Mouse (Mus musculus) naive thymus-derived CD4-positive, alpha-beta T cell, adult 2 months (primary cell): ENCODE results near the gene Nhlrc3.

Source experiments
- DNase-seq: peaks from one replicate; pipeline ENCODE4 v3.0.0-alpha.2; 2011; ENCODE audit warnings: low read depth

Nhlrc3 gene

DNA sequence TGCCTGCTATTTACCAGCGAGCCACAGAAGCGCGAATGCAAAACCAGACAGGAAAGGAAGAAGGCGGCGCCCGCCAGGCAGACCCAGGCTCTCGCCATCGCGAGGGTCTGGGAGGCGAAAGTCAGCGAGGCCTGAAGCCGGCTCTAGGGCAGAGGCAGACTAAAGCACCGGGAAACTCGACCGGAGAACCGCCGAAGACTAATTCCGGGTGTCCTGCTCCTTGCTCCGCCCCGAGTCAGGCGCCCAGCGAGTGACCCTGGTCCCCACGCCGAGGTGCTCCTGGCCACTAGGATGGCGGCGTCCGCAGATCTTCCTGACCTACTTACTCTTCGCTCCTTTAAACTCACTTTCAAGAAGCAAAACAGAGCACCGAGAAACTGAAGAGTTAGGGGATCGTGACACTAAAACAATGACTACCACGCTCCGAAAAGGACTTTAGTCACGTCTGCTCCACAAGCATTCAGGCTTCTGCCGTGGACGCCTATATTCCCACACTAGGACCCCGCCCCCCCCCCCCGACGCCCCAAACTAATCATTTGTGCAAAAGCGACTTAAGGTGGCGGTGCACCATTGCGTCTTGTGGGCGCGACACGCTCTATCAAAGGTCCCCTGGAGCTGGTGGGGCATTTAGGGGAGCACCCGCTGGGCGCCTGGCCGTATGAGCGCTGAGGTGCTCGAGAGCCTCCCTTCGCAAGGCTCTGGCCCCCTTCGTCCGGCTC lies at the start of gene Nhlrc3, which contains the start of gene Proser1:
Nhlrc3 (minus strand) TSS at position 287 of the 719 bp plus-strand sequence.
Proser1 (plus strand) TSS at position 621 of the 719 bp plus-strand sequence.
- DNase-seq = peak; percentile 93

DNA sequence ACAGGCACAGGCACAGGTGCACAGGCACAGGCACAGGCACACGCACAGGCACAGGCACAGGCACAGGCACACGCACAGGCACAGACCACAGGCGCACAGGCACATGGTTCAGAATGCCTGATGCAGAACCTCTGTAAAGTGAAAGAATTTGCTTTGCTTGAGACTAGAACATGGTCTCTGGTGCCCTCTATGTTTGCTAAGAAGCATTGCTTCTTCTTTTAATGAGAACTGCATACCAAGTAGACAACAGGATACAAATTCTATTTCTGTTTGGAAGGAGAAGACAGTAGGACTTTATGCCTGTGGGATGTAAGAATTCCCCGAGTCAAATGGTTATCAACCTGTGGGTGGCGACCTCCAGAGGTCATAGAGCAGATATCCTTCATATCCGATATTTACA lies 39.3 kb upstream of the Nhlrc3 start:
- peak; percentile 6 for DNase-seq

DNA sequence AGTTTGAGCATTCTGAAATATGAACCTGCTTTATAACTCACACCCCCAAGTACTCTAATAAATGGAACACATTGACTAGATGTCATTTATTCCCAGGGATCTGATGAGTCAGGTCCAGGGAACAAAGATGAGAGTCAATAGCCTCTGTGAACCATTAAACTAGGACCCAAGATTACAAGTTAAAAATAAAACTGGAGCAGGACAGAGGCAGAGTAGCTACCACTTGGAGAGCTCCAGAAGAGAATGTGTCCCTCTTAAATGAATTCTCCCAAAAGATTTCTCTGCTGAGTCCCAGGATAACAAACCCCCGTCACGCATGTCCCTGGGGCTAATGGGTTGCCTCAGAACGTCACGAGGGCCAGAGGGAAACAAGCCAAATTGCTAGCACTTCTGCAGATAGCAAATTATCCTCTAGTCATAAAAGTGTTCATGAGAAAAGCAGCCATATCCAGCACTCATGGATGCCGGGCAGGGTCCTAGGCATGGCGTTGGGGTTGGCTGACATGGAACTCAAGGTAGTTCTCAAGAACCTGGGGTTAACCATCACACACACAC lies 35.3 kb upstream of the Nhlrc3 start:
- DNase-seq = no peak

DNA sequence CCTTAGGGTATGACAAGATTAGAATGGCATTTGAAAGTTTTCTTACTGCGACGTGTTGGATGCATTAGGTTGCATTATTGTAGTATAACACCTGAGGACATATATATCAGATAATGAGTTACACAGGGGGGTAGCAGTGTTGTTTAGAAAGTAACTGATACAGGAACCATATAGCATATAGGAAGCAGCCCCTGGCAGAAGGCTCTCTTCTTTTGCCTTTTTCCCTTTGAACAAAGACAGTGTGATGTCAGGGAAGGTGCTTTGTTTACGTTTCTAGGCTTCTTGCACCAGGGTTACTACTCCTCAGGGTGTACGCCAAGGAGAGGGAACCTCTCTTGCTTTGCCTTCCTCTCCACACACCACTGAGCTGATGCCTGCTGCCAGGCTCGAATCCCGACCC lies 25.2 kb upstream of the Nhlrc3 start, which contains the start of gene Stoml3:
Stoml3 (plus strand) TSS at position 301 of the 400 bp plus-strand sequence.
- DNase-seq = no peak

DNA sequence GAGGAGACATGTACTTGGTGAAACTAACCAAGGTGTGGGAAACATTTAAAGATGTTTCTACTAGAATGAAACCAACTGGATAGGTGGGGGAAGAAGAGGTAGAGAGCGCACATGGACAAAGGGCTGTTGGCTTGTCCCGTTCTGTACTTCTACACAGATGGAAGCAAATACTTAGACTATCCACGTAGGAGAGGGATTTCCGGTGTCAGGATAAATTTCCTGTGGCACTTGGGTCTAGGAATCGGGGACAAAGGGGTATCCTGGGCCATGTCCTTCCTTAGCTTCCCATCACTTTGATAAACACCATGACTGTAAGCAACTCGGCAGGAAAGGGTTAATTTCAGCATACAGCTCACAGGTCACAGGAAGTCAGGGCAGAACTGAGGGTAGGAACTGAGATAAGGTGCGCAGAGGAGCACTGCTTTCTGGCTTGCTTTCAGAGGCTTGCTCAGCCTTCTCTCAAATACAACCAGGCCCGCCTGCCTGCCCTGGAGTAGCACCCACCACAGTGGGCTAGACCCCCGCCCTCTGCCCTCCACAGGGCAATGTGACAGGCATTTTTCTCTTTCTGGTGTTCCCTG lies 24.0 kb upstream of the Nhlrc3 start:
- DNase-seq = no peak

DNA sequence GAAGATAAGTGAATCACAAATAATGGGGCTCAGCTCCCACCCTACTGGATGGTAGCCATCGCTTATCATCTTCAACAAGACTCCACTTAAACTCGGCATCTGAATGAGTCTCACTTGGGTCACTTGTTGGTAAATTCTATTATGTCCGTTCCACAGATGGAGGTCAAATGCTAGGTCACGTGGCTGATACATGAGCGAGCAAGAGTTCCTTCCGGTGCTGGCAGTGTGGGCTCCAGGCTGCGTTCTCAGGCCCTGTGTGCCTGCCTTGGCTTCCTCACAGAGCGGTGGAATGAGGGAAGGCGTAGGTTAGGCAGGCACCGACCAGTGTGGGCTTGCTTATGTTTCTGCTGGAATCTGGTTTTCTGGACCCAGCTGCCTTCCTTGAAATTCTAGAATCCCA lies 23.4 kb upstream of the Nhlrc3 start:
- no peak for DNase-seq

DNA sequence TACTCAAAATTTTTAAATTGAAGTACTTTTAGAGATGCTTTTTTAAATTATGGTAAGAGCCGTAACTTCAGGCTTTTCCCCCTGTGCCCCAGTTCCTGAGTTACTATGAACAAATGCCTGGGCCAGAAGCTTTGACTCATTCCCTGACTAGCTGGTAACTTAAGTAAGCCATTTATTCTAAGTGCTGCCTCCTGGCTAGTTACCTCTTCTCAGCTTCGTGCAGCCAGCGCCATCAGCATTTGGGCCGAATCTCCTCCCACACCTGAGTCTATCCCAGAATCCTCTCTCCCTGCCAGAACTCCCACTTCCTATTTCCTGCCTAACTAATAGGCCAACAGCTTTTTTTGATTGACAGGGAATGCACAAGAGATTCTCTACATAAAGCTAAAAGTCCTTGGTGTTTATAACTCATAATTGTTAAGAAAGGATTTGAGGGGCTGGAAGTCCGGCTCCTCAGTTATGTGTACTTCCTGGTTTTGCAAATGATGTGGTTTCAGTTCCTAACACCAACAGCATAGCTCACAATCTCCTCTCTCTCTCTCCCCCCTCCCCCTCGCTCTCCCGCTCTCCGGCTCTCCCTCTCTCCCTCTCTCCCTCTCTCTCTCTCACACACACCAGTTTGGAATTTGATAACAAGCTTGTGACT lies 20.4 kb upstream of the Nhlrc3 start:
- no peak for DNase-seq

DNA sequence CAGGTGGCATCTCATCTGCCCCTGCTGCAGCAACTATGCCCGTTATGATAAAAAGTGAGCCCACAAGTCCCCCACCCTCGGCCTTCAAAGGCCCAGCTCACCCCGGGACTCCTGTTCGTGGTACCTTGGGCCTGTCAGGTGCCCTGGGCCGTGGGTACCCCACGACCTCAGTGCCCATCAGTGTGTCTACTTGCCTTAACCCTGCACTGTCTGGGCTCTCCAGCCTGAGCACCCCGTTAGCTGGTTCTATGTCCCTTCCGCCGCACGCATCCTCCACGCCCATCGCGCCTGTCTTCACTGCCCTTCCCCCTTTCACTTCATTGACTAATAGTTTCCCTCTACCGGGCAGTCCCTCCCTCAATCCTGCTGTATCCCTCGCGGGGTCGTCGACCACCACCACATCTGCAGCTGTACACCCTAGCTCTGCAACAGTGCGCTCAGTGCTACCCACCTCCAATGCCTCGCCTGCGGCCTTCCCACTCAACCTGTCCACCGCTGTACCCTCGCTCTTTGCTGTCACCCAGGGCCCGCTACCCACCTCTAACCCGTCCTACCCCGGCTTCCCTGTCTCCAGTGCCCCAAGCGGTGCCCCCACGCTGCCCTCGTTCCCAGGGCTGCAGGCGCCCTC lies 15.4 kb upstream of the Nhlrc3 start:
- DNase-seq = no peak

DNA sequence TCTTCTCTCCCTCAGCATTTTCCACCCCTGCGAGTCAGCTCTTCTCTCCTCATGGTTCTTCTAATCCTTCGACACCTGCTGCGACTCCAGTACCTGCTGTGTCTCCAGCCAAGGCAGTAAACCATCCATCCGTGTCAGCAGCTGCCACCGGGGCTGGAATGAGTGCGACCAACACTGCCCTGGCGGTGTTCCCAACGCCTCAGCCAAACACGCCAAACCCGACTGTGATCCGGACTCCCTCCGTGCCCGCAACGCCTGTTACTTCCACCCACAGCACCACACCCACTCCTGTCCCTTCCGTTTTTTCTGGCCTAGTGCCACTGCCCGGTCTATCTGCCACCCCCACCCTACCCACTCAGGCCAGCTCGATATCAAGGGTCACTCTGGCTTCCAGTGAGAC lies 14.3 kb upstream of the Nhlrc3 start:
- no peak for DNase-seq

DNA sequence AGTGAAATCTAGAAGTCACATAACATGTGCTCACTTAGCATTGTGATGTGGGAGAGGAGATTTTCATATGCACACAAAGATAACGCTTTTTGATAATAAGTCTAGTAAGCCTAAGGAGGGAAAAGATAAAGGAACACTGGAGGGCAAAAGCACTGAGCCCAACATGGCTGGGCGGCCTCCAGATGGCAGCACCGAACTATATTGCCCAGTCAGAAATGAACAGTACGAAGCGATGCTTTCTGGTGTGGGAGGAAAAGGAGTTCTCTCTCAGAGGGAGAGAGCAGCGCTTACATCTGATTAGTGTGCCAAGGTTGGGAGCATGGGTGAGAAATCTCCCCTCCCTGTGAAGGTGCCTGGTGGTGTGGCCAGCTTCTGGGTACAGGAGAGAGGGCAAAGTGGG lies 12.8 kb upstream of the Nhlrc3 start:
- DNase-seq = peak; percentile 12

DNA sequence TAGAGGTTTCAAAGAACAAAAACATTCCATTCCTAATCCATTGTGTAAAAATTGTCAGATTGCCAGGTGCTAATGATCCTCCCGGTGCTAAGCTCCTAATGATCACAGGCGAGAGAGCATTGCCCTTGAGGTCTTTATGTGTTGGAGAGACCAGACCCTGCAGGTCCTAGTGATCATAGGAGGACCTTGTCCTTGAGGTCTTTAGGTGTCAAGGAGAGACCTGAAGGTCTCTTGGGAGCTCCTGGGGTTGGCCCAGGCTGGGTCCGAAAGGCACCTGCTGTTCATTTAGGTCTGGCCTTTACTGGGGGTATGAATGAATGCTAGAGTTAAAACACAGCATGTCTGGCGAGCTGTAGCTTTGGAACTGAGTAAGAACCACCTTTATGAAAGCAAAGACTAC lies 11.0 kb upstream of the Nhlrc3 start:
- DNase-seq = no peak

DNA sequence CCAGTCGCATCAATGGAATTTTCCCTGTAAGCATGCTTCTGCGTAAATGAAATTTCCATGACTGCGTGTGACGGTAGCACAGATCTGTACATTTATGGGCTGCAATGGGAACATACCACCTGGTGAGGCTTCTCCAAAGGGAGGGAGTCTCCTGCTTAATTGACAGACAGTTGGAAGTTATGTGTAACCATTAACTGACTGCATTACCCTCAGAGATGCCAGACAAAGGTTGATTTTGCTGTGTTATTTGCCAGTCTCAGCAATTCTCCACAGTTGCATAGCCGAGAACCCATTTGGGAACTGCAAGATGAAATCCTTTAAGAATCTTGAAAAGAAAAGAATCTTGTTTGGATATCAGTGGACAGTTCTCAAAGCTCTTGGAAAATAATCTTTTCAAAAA lies 8.9 kb upstream of the Nhlrc3 start:
- DNase-seq = no peak

DNA sequence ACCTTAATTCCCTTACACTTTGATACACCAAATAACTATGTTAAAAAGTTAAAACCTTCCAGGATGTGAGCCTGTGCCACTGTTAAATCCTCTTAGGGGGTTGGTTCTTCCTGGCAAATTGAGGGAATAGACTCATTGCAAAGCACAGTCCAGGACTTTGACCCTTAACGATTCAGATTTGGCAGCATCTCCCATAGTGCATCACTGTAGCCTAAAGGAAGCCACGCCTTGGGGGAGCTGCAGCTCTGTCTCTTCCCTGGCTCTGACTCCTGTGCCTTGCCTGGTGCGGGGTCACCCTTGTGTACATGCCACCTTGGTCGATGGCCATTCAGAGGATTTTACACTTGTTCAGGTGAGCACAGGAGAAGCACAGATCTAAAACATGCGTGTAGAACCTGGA lies 6.5 kb upstream of the Nhlrc3 start:
- no peak for DNase-seq

DNA sequence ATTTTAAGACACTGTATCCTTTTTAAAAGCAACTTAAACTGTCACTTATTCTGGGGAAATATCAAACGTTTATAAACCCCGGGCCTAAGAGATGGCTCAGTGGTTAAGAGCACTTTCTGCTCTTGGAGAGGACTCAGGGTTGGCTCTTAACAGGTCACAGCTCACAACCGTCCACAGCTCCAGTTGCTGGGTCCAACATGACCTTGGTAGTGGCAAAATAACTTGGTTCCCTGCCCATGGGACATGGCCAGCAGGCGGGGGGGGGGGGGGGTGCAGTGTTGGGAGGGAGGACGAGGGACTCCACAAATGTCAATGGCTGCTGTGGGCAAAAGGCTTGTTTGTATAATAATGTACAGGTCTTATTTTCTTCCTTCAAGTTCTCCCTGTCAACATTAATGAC lies 4.2 kb upstream of the Nhlrc3 start:
- DNase-seq = no peak

DNA sequence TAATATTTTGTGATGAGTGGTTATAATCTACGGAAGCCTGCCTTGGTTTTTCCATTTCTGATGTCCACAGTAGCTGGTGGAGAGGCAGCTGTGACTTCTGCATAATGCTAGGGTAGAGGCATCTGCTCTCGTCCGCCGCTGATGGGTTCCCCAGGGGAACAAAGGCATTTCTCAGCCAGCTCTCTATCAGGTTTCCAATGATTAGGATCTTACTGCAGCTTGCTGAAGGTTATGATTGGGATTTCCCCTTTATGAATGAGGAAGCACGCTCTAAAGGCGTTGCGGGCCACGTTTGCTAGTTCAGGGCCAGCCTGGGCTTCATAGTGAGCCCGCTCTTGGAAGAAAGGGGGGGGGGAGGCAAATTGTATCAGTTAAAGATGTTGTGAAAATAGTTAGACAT lies 3.3 kb upstream of the Nhlrc3 start:
- no peak for DNase-seq

DNA sequence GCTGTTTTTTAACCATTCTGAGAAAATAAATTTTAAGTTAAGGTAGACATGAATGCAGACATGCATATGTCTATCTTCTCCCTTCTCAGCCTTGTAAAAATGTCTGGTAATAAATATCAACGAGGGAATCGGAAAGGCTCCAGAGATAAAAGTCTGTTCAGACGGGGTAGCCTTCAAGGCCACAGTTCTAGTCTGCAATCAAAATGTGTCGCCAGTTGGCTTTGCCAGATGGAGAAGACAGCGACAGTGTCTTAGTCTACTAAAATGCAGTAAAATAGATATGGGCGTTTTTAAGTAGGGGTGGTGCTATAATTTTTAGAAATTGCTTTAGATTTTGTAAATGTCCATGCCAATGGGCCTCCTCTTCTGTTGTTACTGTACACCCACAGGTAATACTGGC lies 2.2 kb upstream of the Nhlrc3 start:
- DNase-seq = no peak

DNA sequence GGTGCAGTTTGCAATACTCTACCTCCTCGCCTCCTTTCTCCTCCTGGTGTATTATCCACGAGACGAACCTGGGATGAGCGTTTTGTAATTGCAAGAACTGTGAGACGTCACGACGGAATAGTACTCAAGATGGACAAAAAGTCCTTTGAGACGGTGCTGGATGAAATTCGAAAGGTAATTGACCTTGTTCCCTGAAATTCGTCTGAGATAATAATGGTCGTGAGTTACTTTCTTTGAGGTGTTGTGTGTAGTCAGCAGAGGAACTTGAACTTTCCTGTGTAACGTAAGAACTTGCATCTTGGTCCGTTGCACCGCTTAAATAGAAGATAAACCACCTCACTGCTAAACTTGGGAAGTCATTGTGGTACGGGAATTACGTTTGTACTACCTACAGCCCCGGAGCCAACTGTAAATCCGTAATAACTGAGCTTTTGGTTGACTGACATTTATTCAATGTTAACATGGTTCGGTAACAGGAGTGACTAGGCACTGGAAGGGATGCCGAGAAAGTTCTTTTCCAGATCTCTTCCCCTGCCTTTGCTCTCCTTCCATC lies 1.1 kb upstream of the Nhlrc3 start:
- DNase-seq = peak; percentile 46

DNA sequence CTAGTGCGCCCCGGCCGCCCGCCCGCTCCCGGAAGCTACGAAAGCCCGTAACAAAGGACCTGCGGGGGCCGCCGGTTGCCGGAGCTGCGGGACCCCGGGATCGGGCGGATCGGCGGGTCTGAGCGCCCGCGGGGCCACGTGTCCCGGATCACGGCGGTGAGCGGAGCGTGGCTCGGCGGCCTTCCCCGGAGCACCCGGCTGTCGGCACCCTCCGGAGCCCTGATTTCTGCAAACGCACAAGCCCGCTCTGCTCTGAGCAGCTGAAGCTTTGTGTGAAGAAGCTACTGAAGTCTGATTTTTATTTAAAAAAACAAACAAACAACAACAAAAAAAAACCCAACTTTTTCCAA lies 608 bp upstream of the Nhlrc3 start:
- no peak for DNase-seq

DNA sequence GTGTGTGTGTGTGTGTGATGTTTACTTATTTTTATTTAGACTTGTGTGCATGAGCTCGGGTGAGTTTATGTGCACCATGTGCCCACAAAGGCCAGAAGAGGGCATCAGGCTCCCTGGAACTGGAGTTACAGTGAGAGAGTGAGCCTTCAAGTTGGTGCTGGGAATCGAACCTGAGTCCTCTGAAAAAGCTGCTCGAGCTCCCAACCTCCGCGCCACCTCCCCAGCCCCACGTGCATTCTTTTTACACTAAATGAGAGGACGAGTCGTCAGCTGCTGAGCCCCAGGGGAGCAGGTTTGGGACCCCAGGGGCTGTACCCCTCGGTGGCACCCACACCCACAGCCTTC lies 459 bp downstream of the Nhlrc3 start:
- DNase-seq = peak; percentile 77

DNA sequence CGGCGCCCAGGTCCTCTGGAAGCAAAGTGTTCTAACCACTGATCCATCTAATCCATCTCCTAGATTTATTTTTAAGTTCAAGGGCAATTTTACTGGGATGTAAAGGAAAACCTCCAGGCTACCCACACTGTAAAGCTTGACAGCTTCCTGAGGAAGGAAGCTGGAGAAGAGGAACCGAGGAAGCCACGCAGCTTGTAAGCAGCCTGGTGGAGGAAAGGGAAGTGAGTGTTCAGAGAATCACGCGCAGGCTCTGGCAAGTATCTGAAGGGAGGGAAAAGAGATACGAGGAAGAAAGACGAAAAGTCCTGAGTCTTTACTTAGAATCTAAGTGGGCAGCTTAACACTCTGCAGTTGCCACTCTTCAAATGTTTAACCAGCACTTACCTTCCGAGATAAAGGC lies 3.0 kb downstream of the Nhlrc3 start:
- no peak for DNase-seq

DNA sequence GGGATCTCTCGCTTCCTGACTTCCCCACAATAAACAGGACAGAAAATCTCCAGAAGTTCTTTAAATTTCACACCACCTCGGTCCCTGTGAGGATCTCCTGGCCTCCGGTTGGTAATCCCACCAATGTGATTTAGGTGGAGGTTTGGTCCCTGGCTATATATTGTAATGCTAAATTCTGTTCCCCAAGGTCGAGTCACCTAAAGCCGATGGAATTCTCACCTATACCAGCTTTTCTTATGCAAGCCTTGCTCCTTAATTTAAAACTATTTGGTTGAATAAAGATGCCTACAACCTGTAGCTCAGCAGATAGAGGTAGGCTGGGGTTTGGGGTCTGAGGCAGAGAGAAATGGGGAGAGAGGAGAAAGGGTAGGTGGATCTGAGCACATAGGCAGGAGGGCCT lies 5.4 kb downstream of the Nhlrc3 start:
- DNase-seq = no peak

DNA sequence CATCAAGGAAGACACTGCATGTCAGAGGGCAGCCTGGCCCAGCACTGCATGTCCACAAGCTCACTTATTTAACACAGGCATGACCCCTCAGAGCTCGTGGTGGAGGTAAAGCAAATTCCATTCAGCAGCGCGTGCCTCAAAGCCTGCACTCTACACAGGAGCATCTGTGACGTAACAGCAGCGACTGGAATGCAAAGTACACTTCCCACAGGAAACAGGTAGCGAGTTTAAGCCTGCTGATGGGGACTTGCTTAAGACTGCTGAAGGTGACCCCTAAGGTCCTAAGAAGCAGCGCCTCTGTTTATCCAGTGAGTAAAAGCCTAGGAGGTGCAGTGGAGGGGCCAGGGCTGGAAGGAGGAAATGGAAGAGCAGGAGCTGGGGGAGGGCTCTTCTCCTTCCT lies 8.1 kb downstream of the Nhlrc3 start:
- DNase-seq = no peak

DNA sequence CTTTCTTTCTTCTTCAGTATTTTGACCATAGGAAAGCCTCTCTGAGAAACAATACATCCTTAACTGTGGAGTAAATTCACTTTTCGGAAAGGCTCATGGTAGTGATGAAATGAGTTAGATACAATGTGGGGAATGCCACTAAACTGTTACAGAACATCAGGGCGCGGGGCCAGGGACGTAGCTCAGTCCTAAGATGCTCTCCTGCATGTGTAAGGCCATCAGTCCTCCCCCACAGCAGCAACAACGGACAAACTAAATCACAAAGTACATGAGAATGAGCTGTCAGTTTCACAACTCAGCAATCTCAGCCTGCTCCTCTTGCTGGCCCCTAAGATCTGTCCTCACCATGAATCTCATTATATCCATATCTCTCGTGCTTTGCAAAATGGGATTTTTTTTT lies 8.6 kb downstream of the Nhlrc3 start:
- no peak for DNase-seq
